Mouse (Mus musculus): Measurements from ENCODE around the gene Zfp746. TPM values are rescaled to one million over a fixed set of nuclear protein-coding genes. Genes with fewer than 3 reads are reported as not detected.

Zfp746 gene
- total RNA-seq, 1 experiment from 2014 or later: 25.0 TPM

- peak; percentile 76 for DNase-seq
Observed at GRCm38 (mm10) chr6:48047450-48048351, 38.7 kb downstream of the Zfp746 start.

GRCm38 (mm10) chr6:48047114-48047449 lies 39.3 kb downstream of the Zfp746 start:
- no peak for DNase-seq

- no peak for DNase-seq
Observed at GRCm38 (mm10) chr6:48032661-48033060, 53.7 kb downstream of the Zfp746 start.

- no peak for DNase-seq
Observed at GRCm38 (mm10) chr6:48025905-48026660, 60.3 kb downstream of the Zfp746 start.

GRCm38 (mm10) chr6:48024994-48025345 lies 61.4 kb downstream of the Zfp746 start:
- no peak for DNase-seq

DNA sequence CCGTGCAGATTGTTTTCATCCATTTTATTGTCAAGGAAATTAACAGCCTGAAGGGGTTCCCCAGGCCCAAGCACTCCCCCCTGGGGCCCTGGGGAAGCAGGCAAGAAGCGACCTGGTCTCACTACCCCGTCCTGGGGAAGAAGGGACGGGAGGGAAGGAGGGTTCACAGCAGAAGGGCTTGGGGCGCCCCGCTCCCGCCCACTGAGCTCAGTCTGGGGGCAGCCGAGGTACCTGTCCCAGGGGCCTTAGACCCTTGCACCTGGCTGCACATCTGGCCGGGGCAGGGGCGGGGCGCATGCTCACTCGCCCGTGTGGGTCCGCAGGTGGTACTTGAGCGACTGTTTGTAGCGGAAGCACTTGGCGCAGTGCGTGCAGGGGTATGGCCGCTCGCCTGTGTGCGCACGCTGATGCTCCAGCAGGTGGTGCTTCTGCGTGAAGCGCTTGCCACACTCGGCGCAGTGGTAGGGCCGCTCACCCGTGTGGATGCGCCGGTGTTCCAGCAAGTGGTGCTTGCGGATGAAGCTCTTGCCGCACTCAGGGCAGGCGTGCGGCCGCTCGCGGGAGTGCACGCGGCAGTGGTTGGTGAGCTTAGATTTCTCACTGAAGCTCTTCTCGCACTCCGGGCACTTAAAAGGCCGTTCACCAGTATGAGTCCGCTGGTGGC lies 61.9 kb downstream of the Zfp746 start:
- no peak for DNase-seq

- DNase-seq: no peak
Observed at GRCm38 (mm10) chr6:48022672-48023071, 63.7 kb downstream of the Zfp746 start.

DNA sequence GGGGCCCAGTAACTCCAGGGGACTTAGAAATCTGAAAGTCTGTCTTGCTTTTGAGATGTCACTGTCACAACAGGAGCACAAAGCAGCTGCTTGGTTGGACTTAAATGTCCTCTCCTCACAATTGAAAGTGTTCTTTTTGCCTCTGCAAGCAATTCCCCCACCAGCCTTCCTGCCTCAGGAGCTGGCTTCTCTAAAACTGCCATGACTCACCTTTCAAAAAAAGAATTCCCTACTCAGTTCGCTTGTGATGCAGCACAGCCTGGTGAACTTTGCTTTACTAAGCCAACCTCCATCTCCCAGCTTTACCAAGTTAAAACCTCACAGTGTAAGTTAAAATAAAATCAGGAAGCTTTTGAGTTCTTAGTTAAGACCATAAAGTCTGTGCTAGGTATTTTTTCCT lies 64.7 kb downstream of the Zfp746 start:
- no peak for DNase-seq

GRCm38 (mm10) chr6:48020006-48020405 lies 66.4 kb downstream of the Zfp746 start:
- DNase-seq: peak; percentile 49

DNA sequence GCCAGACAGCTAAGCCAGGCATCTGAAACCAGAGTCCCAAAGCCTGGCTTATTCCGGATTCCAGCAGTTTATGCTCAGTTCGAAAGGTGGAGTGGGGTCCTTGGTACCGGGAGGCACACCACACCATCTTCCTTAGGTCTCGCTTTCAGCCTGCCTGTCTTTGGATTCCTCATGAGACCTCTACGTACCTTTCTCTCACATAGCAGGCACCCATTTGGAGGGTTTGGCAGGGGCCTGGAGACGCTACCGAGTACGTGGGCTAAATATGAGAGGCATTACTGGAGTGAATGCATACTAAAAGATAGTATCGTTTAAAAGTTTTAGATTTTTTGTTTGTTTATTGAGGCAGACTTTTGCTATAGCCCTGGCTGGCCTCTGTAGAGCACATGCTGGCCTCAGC lies 69.6 kb downstream of the Zfp746 start:
- no peak for DNase-seq

DNA sequence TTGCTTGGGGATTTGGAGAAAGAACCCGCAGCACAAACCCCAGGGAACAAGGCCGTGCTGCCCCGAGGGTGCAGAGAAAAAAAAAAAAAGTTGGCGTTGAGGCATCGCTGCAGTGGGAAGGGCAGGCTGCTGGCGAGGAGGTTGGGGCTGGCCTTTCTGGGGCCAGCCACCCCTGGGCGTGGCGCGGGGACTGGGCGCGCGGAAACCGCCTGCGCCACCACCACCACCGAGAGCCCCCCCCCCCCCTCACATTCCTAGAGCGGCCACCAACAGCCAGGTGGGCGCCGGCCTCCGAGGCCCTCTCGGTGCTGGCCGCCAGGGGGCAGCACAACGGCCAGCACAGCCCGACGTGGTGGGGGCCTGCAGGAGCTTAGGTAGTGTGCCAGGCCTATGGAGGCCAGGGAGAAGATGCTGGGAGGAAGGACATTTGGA lies 70.3 kb downstream of the Zfp746 start:
- peak; percentile 89 for DNase-seq

Small RNA genes within 50 kb of the gene (microRNA-seq; reads per million reads assigned to microRNA genes)
- gene Gm24563: 0 reads per million in 2 experiments

Other genes with a start within 250 kb of the Zfp746 start
- gene Zfp282, start 209.4 kb downstream of the Zfp746 start, total RNA-seq (2021): 11.6 and 13.7 TPM in 2 replicates
- 14.7 and 15.8 TPM in 2 replicates for gene Zfp212, start 166.1 kb downstream of the Zfp746 start, total RNA-seq (2021)
- 5.8 and 10.1 TPM in 2 replicates for gene Zfp956, start 133.2 kb downstream of the Zfp746 start, total RNA-seq (2021)
- gene Zfp777, start 37.7 kb downstream of the Zfp746 start, total RNA-seq (2021): 16.9 and 26.7 TPM in 2 replicates